Mouse (Mus musculus): ENCODE measurements around the gene Flot2.

The Flot2 gene

DNA sequence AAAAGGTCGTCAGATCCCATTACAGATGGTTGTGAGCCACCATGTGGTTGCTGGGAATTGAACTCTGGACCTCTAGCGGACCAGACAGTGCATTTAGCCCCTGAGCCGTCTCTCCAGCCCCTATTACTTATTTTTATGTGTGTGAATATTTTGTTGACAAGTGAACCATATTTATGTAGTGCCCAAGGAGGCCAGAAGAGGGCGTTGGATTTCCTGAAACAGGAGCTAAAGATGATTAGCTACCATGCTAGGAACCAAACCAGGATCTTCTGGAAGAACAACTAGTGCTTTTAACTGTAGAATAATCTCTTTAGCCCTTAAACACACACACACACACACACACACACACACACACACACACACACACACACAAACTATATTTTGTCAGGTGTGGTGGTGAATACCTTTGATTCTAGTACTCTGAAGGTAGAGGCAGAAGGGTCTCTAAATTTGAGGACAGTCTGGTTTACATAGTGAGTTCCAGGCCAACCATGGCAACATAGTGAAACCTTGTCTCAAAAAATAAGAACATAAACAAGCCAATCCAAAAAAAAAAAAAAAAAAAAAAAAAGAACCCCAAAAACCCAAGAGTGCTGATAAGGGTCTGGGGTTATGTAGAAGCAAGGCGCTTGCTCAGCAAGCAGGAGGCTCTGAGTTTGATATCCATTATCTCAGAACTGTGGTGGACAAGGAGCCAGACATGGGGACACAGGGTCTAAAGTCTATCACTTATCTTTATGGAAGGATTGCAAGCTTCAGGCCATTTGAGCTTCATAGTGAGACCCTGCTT, 65.4 kb downstream of the Flot2 start:
- DNase-seq (ENCODE audit: low spot score), result no peak

DNA sequence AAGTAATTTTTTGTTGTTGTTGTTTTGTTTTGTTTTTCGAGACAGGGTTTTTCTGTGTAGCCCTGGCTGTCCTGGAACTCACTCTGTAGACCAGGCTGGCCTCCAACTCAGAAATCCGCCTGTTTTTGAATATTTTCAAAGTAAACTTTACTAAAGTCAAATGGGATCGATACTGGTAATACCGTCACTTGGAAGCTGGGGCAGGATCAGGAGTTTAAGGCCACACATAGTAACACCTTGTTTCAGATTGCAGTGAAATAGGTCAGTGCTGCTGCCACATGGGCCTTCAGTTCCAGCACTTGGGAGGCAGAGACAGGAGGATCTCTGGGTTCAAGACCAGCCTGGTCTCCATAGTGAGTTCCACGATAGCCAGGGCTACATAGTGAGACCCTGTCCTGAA, 66.8 kb downstream of the Flot2 start:
- DNase-seq (ENCODE audit: low spot score), result no peak
